Mouse (Mus musculus): ENCODE measurements around the gene Gimap8. TPM values are rescaled to one million over a fixed set of nuclear protein-coding genes. Genes with fewer than 3 reads are reported as not detected.
A peak's percentile ranks its signal among the peaks of the same experiment; 100 is the strongest.

The Gimap8 gene
- polyA plus RNA-seq, 1 experiment from 2014 or later, result 7.3 TPM

GRCm38 (mm10) chr6:48636515-48636914 is 10.5 kb upstream of the Gimap8 start:
- no peak for DNase-seq (ENCODE audit: low read depth, low spot score)
- ATAC-seq, result no peak
- CTCF ChIA-PET, result interaction anchor here (1.4 to 1.5 kb wide), 2 partner anchors 43 to 92 kb away, joined by 3 to 4 read pairs; partner anchors contain the start of genes Gm44965 and Repin1
- H3K27me3 ChIP-seq, result no peaks in the 10 kb centered on the region
- TF ChIP-seq CTCF (IDR thresholded peaks at IDR 0.05), result no peak
- POLR2A ChIA-PET, result interaction anchor here (1.0 to 1.7 kb wide), 3 partner anchors 9 to 43 kb away, joined by 3 to 4 read pairs (median 3); partner anchors contain the start of gene Repin1
- in situ Hi-C loops (cut with MboI; ENCODE audit: low pct_unique_long_range_greater_than_20kb), result no loop called here

GRCm38 (mm10) chr6:48637811-48638500 is 9.1 kb upstream of the Gimap8 start:
- in situ Hi-C loops (cut with MboI; ENCODE audit: low pct_unique_long_range_greater_than_20kb), result no loop called here

GRCm38 (mm10) chr6:48638553-48638952 is 8.5 kb upstream of the Gimap8 start:
- H3K27me3 ChIP-seq, result no peaks in the 10 kb centered on the region
- no peak for ATAC-seq
- in situ Hi-C loops (cut with MboI; ENCODE audit: low pct_unique_long_range_greater_than_20kb), result no loop called here
- ChIA-PET CTCF (interaction anchor here (1.0 kb wide), 1 partner anchor 45 kb away, joined by 3 read pairs; the partner anchor contains the start of genes Gm44965 and Repin1), POLR2A (no interaction called here)
- TF ChIP-seq CTCF (IDR thresholded peaks at IDR 0.05), result no peak
- no peak for DNase-seq (ENCODE audit: low read depth, low spot score)

More at GRCm38 (mm10) chr6:48637811-48638500, 9.1 kb upstream of the Gimap8 start:
- no peak for TF ChIP-seq CTCF (IDR thresholded peaks at IDR 0.05)
- ChIA-PET CTCF (interaction anchor here (1.0 kb wide), 1 partner anchor 45 kb away, joined by 3 read pairs; the partner anchor contains the start of genes Gm44965 and Repin1), POLR2A (interaction anchor here (1.2 to 1.7 kb wide), 2 partner anchors 10 to 45 kb away, joined by 3 to 4 read pairs; partner anchors contain the start of gene Repin1)
- ATAC-seq (no peak), DNase-seq (ENCODE audit: low read depth, low spot score) (no peak)
- H3K27me3 ChIP-seq, result no peaks in the 10 kb centered on the region

GRCm38 (mm10) chr6:48641391-48641790 is 5.6 kb upstream of the Gimap8 start:
- in situ Hi-C loops (cut with MboI; ENCODE audit: low pct_unique_long_range_greater_than_20kb), result loop anchor here (5.0 kb wide), 2 partner anchors 59 to 464 kb away; no protein-coding TSS in a partner anchor
- DNase-seq (ENCODE audit: low read depth, low spot score), result no peak
- no peaks in the 10 kb centered on the region for H3K27me3 ChIP-seq
- CTCF ChIA-PET, result interaction anchor here (2.3 kb wide), 1 partner anchor 59 kb away, joined by 13 read pairs; no protein-coding TSS in a partner anchor
- POLR2A ChIA-PET, result no interaction called here
- no peak for TF ChIP-seq CTCF (IDR thresholded peaks at IDR 0.05)
- ATAC-seq, result no peak

GRCm38 (mm10) chr6:48642764-48643292 is 4.2 kb upstream of the Gimap8 start:
- ATAC-seq, result no peak
- CTCF ChIA-PET, result interaction anchor here (0.9 to 2.3 kb wide), 3 partner anchors 60 to 212 kb away, joined by 3 to 13 read pairs (median 5); no protein-coding TSS in a partner anchor
- in situ Hi-C loops (cut with MboI; ENCODE audit: low pct_unique_long_range_greater_than_20kb), result loop anchor here (5.0 kb wide), 2 partner anchors 61 to 466 kb away; no protein-coding TSS in a partner anchor

GRCm38 (mm10) chr6:48645660-48646308 is 1.2 kb upstream of the Gimap8 start:
- ChIA-PET CTCF (interaction anchor here (0.7 to 5.6 kb wide), 34 partner anchors 12 to 468 kb away, joined by 3 to 66 read pairs (median 4); partner anchors contain the start of genes Gimap3, Gimap4, Gimap5 and Gm44965), POLR2A (interaction anchor here (1.3 kb wide), 1 partner anchor 196 kb away, joined by 4 read pairs; the partner anchor contains the start of gene Tmem176b)
- peak; percentile 92 for TF ChIP-seq CTCF (IDR thresholded peaks at IDR 0.05)
- H3K27me3 ChIP-seq, result no peaks in the 10 kb centered on the region
- in situ Hi-C loops (cut with MboI; ENCODE audit: low pct_unique_long_range_greater_than_20kb), result loop anchor here (5.0 kb wide), 3 partner anchors 127 to 317 kb away; partner anchors contain the start of gene Gimap3
- peak; percentile 45 for ATAC-seq
- no peak for DNase-seq (ENCODE audit: low read depth, low spot score)

More at GRCm38 (mm10) chr6:48642764-48643292, 4.2 kb upstream of the Gimap8 start:
- POLR2A ChIA-PET, result interaction anchor here (0.6 kb wide), 1 partner anchor 86 kb away, joined by 3 read pairs; no protein-coding TSS in a partner anchor
- no peaks in the 10 kb centered on the region for H3K27me3 ChIP-seq
- no peak for DNase-seq (ENCODE audit: low read depth, low spot score)
- peak; percentile 70 for TF ChIP-seq CTCF (IDR thresholded peaks at IDR 0.05)

- ChIA-PET POLR2A (interaction anchor here (1.3 kb wide), 1 partner anchor 196 kb away, joined by 4 read pairs; the partner anchor contains the start of gene Tmem176b), CTCF (interaction anchor here (0.8 to 5.6 kb wide), 41 partner anchors 11 to 317 kb away, joined by 3 to 66 read pairs (median 4); partner anchors contain the start of genes Gimap3, Gimap4, Gimap5 and Gm44965)
- DNase-seq (ENCODE audit: low read depth, low spot score) (no peak), ATAC-seq (no peak)
- TF ChIP-seq CTCF (IDR thresholded peaks at IDR 0.05), result no peak
- in situ Hi-C loops (cut with MboI; ENCODE audit: low pct_unique_long_range_greater_than_20kb), result loop anchor here (5.0 kb wide), 3 partner anchors 126 to 316 kb away; partner anchors contain the start of gene Gimap3
- no peaks in the 10 kb centered on the region for H3K27me3 ChIP-seq
These were observed 734 bp upstream of the Gimap8 start for GRCm38 (mm10) chr6:48646309-48646690.

- no peak for TF ChIP-seq CTCF (IDR thresholded peaks at IDR 0.05)
- DNase-seq (ENCODE audit: low read depth, low spot score) (no peak), ATAC-seq (no peak)
- no peaks in the 10 kb centered on the region for H3K27me3 ChIP-seq
- ChIA-PET CTCF (interaction anchor here (0.7 to 5.6 kb wide), 21 partner anchors 18 to 335 kb away, joined by 3 to 66 read pairs (median 4); partner anchors contain the start of genes Gimap3, Gm44965, Repin1 and Tmem176b), POLR2A (interaction anchor here (1.0 kb wide), 1 partner anchor 78 kb away, joined by 4 read pairs; no protein-coding TSS in a partner anchor)
- in situ Hi-C loops (cut with MboI; ENCODE audit: low pct_unique_long_range_greater_than_20kb), result loop anchor here (5.0 kb wide), 3 partner anchors 125 to 315 kb away; partner anchors contain the start of gene Gimap3
These were observed 577 bp downstream of the Gimap8 start for GRCm38 (mm10) chr6:48647611-48648010.

- ATAC-seq, result no peak
- in situ Hi-C loops (cut with MboI; ENCODE audit: low pct_unique_long_range_greater_than_20kb), result loop anchor here (5.0 kb wide), 3 partner anchors 124 to 314 kb away; partner anchors contain the start of gene Gimap3
- POLR2A ChIA-PET, result no interaction called here
- TF ChIP-seq CTCF (IDR thresholded peaks at IDR 0.05), result no peak
- H3K27me3 ChIP-seq, result no peaks in the 10 kb centered on the region
- no peak for DNase-seq (ENCODE audit: low read depth, low spot score)
- CTCF ChIA-PET, result interaction anchor here (5.6 kb wide), 1 partner anchor 124 kb away, joined by 66 read pairs; the partner anchor contains the start of gene Gimap3
These were observed 1.7 kb downstream of the Gimap8 start for GRCm38 (mm10) chr6:48648779-48649178.
